Mouse (Mus musculus): ENCODE measurements around the gene Klf12.
A peak's percentile ranks its signal among the peaks of the same experiment; 100 is the strongest.

The Klf12 gene

GRCm38 (mm10) chr14:100132479-100132878, 152.0 kb downstream of the Klf12 start:
- no peak for DNase-seq (ENCODE audit: low spot score in 2 of 2)

DNA sequence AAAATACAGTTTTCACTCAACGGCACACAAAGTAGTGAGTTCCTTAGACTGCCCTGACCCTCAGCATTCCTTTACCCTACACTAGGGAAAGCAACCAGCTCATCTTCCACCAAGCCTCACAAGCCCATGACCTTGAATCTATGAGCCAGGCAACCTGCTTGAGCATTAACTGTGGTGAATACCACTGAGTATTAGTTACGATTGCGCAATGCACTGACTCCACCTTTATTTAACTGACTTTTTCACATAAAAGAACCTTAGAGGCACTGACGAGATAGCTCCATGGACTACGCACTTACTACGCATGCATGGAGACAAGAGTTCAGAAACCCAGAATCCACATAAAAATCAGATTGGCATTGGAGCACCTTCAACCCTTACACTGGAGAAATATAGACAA, 158.4 kb downstream of the Klf12 start:
- no peak for DNase-seq (ENCODE audit: low spot score in 2 of 2)

DNA sequence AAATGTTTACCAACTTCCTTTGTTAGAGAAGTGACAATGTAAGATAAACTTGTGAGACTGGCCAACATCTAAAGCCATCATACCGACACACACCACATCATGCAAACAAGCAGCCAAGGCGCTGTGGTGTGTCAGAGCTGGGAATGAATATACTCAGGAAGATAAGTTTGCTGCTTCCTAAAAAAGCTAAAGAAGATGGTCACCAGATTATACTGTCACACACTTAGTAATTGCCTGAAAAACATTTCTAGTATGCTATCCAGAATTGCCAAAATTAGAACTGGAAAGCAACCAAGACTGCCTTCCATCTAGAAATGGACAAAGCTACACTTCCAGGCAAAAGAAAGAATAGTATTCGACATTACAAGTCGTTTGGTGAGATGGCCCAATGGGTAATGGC, 163.4 kb downstream of the Klf12 start:
- DNase-seq (ENCODE audit: low spot score in 2 of 2): no peak

GRCm38 (mm10) chr14:100119866-100120265, 164.6 kb downstream of the Klf12 start:
- DNase-seq (ENCODE audit: low spot score in 2 of 2): no peak

GRCm38 (mm10) chr14:100113419-100113818, 171.1 kb downstream of the Klf12 start:
- no peak for DNase-seq (ENCODE audit: low spot score in 2 of 2)

GRCm38 (mm10) chr14:100111735-100112134, 172.7 kb downstream of the Klf12 start:
- no peak for DNase-seq (ENCODE audit: low spot score in 2 of 2)

DNA sequence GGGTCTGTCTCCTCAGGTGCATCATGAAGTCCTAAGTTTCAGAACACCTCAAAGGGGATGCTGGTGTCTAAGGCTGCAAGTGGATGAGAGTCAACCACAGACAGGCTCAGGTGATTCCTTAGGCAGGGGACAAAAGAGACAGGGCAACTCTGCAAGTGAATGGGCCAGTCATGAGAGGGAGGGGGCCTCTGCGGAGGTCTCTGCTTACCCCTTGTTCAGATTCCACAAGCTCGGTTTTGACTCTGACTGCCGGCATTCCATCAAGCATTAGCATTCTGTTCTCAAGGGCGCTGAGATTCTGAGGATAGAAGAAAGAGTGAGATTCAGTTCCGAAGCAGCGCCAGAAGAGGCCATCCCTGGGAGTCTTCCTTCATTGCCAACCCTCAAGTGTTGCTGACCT, 174.9 kb downstream of the Klf12 start:
- no peak for DNase-seq (ENCODE audit: low spot score in 2 of 2)

DNA sequence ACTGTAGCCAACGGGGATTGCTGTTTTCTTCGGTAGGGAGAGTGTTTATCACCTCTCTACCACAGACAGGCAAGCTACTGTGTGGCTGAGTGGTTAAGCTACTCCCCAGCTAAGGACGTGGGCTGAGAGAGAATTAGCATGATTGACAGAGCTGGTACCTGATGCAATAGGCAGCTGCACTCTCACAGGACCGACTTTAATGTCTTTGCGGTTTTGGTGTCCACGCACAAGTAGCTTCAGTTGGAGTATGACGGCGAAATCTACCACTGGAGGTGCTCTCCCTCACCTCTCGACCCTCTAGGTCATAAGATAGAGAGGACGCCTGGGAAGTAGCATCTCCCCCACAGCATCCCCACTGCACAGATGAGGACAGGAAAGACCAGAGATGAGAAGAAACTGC, 178.9 kb downstream of the Klf12 start:
- no peak for DNase-seq (ENCODE audit: low spot score in 2 of 2)

DNA sequence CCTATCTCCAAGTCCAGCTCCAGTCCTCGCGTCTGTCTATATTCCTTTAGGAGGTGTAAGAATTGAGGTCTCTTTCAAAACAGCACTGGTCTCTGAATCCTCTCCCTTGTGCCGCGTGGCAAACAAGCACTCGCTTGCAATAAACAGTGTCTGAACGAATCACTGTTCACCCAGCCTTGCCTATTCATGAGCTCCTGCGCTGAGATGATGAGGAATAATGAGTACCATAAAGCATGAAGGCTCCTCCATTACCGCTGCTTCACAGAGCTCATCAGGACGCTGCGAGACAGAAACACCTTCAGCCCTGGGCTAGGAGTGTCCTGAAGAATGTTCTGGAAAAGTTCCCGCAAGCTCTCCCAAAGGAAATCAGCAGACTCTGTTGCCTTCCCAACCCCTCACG, 179.7 kb downstream of the Klf12 start:
- peak in 1 of 2 experiments; percentile 26 for DNase-seq (ENCODE audit: low spot score in 2 of 2)

DNA sequence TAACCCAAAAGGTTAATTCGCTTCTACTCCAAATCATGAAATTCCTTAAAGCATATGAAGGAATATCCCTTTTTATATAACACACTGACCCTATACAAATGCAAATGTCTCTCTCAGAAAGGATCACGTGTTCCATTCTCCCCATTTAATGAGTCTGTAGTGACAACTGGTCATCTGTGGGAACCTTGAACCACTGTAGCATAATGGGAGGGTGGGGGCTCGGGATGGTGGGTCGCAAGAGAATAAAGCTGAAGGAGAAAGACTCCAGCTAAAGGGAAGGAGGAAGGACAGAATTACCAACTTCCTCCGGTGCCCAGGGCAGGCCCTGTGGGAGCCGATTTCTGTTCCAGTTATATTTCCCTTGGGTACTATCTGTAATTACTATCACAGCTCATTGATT, 180.7 kb downstream of the Klf12 start:
- DNase-seq (ENCODE audit: low spot score in 2 of 2): no peak

GRCm38 (mm10) chr14:100097208-100098189, 187.0 kb downstream of the Klf12 start:
- DNase-seq (ENCODE audit: low spot score in 2 of 2): no peak

GRCm38 (mm10) chr14:100095730-100096129, 188.7 kb downstream of the Klf12 start:
- no peak for DNase-seq (ENCODE audit: low spot score in 2 of 2)

DNA sequence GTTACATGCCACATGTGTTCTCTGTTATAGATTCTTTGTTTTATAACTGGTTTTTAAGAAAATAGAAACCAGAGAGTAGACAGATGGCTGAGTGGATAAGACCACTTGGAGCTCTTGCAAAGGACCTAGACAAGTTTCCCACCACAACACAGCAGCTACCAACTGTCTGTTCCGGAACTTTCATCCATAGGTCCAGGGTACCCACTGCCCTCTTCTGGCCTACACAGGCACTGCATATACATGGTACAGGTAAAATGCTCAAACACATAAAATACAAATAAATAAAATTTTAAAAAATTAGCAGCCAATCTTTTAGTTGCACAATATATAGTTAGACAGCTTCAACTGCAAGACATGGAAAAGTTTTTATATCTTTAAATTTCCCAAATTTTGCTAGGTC, 194.0 kb downstream of the Klf12 start:
- no peak for DNase-seq (ENCODE audit: low spot score in 2 of 2)

GRCm38 (mm10) chr14:100079620-100080019, 204.9 kb downstream of the Klf12 start:
- no peak for DNase-seq (ENCODE audit: low spot score in 2 of 2)

- no peak for DNase-seq (ENCODE audit: low spot score in 2 of 2)
Measured at GRCm38 (mm10) chr14:100072431-100073195, 211.9 kb downstream of the Klf12 start.

GRCm38 (mm10) chr14:100069543-100070090, 214.9 kb downstream of the Klf12 start:
- no peak for DNase-seq (ENCODE audit: low spot score in 2 of 2)

DNA sequence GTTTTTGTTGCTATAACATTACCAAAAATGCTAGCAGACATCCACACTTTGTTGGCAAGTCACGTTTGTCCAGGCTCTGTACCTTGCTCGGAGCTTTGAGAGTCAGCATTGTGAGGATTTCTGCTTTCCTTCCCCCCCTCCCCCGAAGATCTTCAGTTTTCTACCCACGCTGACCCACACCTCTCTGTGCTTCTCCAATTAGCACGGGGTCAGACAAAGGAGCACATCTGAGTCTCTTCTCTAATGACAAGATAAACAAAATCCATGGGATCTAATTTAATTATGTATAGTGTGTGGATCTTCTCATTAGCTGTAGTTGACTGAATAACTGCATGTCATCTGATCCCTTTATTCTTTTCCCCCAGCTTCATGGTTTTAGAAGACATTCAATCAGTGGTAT, 215.8 kb downstream of the Klf12 start:
- no peak for DNase-seq (ENCODE audit: low spot score in 2 of 2)

GRCm38 (mm10) chr14:100062516-100062915, 222.0 kb downstream of the Klf12 start:
- no peak for DNase-seq (ENCODE audit: low spot score in 2 of 2)

GRCm38 (mm10) chr14:100054150-100054549, 230.3 kb downstream of the Klf12 start:
- no peak for DNase-seq (ENCODE audit: low spot score in 2 of 2)

DNA sequence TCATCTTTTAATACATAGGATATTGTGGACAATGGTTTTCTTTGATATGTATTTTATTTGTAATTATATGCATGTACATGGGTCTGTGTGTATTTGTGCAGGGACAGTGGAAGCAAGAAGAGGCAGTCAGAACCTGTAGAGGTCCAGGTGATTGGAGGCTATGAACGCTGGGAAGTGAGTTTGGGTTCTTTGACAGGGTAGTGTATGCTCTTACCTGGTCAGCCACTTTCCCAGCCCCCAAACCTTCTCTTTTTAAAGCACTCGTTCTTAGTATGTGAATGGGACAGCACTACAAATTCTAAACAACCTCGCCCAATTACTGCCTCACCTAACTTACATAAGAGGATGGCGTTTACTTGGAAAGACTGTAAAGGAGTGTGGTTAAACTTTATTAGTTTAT, 231.0 kb downstream of the Klf12 start:
- DNase-seq (ENCODE audit: low spot score in 2 of 2): no peak

DNA sequence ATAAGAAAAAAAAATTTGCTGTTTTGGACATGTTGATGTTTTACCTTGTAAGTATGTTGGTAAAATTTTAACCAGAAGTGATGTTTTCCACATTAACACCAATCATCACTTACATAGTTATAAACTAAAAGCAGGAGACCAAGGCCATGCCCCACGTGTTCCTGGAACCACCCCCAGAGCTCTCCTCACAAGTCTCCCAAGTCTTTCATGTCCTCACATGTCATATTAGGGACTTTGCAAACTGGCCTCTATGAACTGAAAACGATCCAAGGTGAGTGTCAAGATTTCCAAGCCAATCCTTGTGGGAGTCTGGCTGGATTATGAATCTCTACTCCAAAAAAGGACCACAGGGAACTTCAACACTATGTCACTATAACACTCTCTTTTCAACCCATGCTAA, 231.6 kb downstream of the Klf12 start:
- no peak for DNase-seq (ENCODE audit: low spot score in 2 of 2)

DNA sequence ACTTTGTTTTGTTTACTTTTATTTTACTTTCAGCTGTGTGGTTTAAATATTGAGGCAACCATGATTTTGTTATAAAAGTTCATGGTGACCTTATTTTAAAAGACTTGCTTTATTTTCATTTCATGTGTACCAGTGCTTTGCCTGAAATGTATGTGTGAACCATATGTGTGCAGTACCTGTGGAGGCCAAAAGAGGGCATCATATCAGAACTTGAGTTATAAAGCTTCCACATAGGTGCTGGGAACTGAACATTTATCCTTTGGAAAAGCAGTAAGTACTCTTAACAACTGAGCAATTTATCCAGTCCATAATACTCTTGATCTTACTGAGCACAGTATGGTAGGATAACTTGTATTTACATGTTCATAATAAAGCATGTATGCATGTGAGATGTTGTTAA, 239.0 kb downstream of the Klf12 start:
- DNase-seq (ENCODE audit: low spot score in 2 of 2): no peak

- no peak for DNase-seq (ENCODE audit: low spot score in 2 of 2)
Measured at GRCm38 (mm10) chr14:100041823-100042222, 242.7 kb downstream of the Klf12 start.

All from right cerebral cortex, postnatal 10 days (tissue).